Mouse (Mus musculus): ENCODE measurements at regions not wholly inside any gene's neighbourhood (a gene's known extent, or its start where the extent isn't known, plus 50 kb on each side); places are given as distances from the start of the nearest gene placed in this dataset.

DNA sequence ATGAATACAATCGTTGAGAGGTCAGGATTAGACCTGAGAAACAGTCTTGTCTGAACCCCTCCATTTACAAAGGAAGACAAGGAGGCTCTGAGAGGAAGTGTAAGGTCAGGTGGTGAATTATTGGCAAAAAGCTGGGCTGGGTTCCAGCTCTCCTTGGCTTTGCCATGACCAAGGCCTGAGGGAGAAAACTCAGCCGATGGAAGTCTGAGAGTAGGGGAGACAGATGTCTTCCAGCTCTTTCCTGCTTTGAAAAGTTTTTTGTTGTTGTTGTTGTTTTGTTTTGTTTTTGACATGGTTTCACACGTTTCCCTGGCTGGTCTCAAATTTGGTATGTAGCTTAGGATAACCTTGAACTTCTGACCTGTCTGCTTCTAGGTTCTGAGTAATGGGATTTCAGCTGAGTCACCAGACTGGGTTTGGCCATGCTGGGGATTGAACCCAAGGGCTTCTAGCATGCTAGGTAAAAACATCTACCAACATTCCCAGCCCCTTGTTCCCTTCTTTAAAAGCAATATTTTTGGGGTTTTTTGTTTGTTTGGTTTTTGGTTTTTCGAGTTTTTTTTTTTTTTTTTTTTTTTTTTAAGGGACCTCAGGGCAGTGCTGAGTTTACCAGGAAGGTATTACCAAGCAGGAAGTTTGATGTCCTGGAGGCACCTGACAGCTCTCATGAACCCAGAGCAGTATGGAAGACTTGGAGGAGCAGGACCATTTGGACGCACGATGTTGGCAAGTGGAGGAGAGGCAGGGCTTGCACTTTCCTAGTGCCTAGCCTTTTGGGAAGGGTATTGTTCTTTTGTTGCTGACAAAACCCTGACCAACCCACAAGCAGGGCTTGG lies 58.8 kb downstream of the Irf2bpl start:
- TF ChIP-seq CTCF (IDR thresholded peaks at IDR 0.05; ENCODE audit: insufficient read depth, low read depth, low read length) (no peak), POLR2A (IDR thresholded peaks at IDR 0.05; ENCODE audit: insufficient read depth, low read depth, low read length) (no peak)

Measured in olfactory bulb, adult 2 months (tissue).